Mouse (Mus musculus) gastrocnemius, postnatal 25 days (tissue): ENCODE results near the gene Akr1c14. TPM values are rescaled to one million over a fixed set of nuclear protein-coding genes. Genes with fewer than 3 reads are reported as not detected.
"Not testable (repeated sequence)": the region's sequence is repeated elsewhere in the genome, so short reads cannot be mapped to it uniquely, and the experiment has no call there.

Experiments
- DNase-seq: peaks from one replicate; pipeline ENCODE4 v3.0.0; 2022
- long read RNA-seq, 2 experiments: library from polyadenylated mRNA; stranded (forward); transcript quantifications; one replicate each; pipeline ENCODE4 v2.0.0; 2021
- total RNA-seq, 2 experiments: library from RNA; stranded (reverse); gene quantifications; 1 replicate in 1 of 2; 2 replicates in 1 of 2; pipeline ENCODE4 v1.2.3; 2021

The Akr1c14 gene
- total RNA-seq, result 1 to 10 TPM; 1.6 to 1.7 TPM
- long read RNA-seq, experiment 1, partial matches to known transcripts, result 0 of 1 reads
- long read RNA-seq, experiment 1, other reads (novel, unspliced or antisense), result 0 of 1 reads
- long read RNA-seq, experiment 2, partial matches to known transcripts, result 0 of 2 reads
- long read RNA-seq, experiment 2, other reads (novel, unspliced or antisense), result 0 of 2 reads

DNA sequence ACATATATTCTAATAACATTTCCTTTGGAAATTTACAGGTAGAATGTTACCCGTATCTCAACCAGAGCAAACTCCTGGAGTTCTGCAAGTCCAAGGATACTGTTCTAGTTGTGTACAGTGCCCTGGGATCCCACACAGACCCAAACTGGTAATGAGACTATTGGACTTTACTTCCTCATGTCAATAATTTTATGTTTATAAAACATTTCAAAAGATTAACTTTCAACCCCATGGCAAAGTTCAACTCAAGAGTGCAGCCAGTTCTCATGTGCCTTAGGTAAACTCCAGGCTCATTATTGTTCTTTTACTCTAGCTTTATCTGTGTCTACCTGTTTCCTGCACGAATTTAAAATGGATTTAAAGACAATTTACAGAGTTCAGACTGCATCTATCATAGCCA lies at the start of gene Akr1c14:
Akr1c14 (plus strand) TSS at position 293 of the 400 bp plus-strand sequence.
- no peak for DNase-seq

DNA sequence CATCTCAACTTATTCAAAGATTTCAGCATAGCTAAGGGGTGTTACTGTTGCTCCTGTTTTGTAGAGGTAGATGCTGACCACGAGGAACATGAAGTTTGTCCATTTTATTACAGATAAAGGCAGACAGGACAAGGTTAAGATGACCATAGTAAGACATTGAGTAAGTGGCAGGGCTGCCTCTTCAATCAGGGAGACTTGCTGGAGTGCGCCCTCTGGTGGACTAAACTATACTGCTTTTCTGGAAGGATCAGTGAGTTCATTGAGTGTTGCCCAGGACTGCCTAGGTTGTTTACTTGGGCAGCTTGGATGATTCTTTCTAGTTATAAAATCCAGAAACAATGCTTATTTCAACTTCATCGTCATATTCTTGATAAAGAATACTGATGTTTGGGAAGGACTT lies 47.1 kb upstream of the Akr1c14 start:
- DNase-seq, result peak; percentile 5

DNA sequence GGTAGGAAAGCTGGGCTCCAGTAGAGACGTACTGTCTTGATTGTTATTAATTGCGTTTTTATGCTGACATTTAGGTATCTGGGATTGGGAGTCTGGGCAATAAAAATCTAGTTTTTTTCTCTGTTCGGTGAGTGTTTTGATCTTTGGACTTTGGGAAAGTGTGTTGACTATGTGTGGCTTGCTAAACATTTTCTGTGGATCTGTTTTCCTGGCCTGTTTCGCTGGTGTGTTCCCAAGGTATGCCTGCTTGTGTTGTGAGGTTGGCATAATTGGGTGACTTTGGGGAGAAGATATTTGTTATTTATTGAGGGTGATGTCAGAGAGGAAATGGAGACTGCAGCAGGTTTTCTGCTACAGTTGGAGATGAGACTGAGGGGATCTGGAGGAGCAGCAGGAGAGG lies 38.0 kb upstream of the Akr1c14 start:
- DNase-seq, result no peak

DNA sequence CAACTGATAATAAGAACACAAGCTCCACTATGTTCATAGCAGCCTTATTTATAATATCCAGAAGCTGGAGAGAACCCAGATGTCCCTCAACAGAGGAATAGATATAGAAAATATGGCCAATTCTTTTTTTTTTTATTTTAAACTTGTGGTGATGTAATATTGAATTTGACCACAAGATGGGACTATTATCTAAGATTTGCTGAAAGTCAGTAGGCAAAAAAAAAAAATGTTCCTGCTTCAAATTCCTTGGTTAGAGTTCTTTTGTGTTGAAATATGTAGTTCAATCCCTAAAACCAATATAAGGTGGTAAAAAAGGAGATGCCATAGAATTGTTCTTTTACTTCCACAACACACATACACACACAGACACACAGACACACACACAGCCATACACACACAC lies 35.0 kb upstream of the Akr1c14 start:
- no peak for DNase-seq

DNA sequence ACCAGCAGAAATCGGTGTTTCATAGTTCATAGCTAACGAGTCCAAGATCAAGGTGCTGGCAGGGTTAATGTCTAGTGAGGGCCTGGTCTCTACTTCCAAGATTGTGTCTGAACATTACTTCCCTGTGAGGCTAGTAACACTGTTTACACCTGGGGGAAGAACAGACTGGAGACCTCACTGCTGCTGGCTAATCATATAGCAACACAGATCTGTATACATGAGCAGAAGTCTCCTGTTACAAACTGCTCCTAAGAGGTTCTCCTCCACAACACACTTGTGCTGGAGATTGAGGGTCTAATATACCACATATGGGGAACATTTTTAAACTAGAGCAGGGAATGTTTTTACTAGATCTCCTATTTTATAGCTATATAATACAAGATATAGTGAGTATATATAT lies 18.9 kb upstream of the Akr1c14 start:
- DNase-seq, result no peak

DNA sequence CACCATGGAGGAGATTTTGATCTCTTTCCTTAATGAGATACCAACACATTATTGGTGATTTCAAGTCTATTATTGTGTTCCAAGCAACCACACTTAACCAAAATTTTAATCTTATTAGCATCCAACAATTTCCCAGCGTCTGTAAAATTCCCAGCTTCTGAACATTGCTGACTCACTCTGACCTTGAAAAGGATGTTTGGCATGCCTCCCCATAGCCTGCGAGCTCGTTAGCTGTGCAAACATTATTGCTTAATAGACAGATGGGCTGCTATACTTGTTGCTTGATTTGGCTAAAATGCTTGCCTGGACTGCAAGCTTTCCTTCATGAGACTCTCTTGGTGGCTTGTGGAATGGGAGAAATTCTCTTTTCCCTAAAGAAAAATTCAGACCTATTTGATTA lies 16.3 kb upstream of the Akr1c14 start:
- DNase-seq, result peak; percentile 11

DNA sequence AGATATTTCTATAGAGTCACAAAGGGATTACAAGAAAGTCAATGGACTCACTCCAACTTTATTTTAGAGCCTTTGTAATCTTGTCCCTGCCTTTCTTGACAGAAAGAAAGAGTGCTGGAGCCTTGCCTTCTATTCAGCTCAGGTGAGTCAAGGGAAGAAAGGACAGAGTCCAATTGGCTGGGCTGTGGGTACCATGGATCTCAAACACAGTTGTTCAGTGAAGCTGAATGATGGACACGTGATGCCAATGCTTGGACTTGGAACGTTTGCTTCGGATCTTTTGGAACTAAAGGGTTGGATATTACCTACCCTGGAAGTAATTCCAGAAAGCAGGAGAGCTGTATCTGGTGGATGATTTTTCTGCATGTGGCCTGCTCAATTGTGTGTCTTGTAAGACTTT lies 13.8 kb upstream of the Akr1c14 start:
- no peak for DNase-seq

DNA sequence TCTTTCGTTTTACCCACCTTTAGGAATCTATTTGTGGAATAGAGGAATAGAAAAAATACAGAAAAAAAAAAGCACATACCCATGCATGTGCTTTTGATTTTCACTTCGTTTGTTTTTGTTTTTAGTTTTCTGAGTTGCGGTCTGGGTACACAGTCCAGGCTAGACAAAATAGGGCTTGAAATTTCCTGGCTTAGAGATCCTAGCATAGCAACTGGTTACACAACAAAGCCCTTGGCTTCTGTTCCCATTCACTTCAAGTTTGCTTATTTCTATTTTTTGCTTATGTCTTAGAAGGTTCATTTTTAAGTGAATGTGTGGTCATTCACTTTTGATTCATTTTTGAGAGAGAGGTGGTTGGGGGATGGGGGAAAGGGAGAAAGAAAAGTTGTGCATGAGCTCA lies 2.7 kb upstream of the Akr1c14 start:
- DNase-seq, result no peak

DNA sequence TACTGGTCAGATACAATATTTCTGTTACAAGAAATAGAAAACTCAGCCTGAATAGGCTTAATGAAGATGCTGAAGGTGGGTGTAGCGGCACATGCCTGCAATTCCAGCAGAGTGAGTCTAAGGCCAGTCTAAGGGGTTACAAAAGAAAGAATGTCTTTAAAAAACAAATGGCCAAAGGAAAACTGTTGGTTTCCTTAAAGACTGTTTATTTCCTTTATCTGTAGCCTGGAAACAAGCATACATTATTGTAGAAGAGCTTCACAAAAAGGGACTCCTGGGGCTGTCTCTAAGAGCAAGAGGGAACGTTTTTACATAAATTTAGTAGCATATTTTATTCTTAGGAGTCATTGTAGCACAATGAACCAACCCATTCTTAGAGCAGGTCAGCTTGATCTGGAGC lies 2.0 kb upstream of the Akr1c14 start:
- DNase-seq, result no peak

DNA sequence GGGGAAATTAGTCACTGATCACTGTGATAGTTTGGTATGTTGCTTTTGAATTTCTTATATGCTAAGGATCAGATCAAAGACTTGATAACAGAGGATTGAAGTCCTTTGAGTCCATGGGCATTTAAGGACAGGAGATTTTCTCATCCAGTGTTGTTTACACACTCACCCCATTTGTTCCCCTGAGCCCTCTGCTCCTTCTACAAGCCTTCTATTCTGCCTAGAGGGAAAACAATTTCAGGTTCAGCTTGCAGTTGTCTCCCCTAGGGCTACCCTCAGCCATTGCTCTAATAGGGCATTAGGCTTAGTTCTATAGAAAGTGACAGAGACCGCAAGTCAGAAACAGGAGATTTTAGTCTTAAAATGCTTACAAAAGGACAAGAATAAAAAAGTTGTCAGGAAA lies 585 bp upstream of the Akr1c14 start:
- DNase-seq, result no peak

DNA sequence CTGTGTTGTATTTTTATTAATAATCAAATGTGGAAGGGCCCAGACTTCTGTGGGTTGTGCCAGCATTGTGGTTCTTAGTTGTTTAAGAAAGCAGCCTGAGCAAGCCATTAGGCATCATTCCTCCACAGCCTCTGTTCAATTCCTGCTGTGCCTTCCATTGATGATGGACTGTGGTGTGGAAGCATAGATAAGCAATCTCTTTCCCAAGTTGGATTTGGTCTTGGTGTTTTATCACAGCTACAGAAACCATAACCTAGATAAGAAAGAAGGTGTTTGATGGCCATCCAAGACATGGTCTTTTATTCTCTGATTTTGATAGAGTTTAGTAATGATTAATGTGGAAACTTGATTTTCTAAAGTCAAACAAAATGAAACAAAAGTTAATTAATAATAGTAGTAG lies 844 bp downstream of the Akr1c14 start:
- DNase-seq, result no peak

DNA sequence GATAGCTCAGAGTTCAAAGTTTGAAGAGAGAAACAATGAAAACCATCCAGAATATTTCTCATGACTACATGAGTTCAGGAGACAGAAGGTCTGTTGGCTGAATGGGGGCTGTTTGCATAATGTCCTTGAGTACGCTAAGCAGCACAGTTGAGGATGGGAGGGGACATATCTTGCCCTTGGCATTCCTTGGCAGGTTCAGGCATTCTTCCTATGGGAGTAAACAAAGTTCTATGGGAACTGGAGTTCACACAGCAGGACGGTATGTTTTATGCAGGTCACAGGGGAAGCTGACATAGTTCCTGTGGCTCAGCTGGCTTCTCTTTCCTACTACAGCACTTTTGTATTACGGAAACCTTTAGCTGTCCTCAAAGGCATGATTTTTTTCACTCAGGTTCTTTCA lies 6.6 kb downstream of the Akr1c14 start:
- no peak for DNase-seq

DNA sequence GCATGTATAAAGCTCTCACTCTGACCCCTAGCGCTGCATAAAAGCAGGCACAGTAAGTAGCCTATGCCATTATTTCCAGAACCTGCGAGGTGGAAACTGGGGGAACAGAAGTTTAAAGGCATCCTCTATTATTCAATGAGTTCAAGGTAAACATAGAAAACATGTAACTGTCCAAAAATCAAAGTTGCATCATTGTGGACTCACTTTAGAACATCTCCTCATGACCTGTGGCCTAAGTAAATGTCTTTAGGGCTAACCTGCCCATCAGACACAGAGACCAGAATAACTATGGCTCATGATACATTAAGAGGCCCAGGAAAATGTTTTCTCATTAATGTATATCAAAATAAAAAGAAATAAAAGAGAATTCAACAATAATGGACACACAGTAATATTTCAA lies 7.4 kb downstream of the Akr1c14 start:
- DNase-seq, result no peak

DNA sequence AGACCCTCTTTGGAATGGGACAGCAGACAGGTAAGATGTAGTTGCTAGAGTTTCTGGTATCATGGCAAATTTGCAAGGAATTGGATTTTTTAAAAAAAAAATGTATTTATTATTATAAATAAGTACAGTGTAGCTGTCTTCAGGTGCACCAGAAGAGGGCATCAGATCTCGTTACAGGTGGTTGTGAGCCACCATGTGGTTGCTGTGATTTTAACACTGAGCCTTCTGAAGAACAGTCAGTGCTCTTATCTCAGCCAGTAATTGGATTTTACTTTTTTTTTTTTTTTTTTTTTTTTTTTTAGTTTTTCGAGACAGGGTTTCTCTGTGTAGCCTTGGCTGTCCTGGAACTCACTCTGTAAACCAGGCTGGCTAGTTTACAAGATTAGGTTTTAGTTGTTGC lies 9.4 kb downstream of the Akr1c14 start:
- not testable (repeated sequence) for DNase-seq

DNA sequence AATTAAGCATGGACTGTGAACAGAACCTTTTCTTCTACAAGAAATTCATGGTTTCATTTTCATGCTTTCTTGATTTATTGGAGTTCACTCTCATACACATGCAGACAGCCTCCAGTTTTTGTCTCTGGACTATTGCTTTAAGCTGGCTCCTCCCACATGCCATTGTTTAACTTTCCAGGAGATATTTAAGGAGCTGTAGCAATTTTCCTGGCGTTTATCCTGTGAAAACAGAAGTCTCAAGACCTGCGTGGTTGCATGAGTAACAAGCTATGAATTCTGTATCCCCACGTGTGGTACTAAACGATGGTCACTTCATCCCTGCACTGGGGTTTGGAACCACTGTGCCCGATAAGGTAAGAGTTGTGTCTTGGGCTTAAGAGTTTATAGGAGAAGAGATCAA lies 10.6 kb downstream of the Akr1c14 start:
- no peak for DNase-seq

DNA sequence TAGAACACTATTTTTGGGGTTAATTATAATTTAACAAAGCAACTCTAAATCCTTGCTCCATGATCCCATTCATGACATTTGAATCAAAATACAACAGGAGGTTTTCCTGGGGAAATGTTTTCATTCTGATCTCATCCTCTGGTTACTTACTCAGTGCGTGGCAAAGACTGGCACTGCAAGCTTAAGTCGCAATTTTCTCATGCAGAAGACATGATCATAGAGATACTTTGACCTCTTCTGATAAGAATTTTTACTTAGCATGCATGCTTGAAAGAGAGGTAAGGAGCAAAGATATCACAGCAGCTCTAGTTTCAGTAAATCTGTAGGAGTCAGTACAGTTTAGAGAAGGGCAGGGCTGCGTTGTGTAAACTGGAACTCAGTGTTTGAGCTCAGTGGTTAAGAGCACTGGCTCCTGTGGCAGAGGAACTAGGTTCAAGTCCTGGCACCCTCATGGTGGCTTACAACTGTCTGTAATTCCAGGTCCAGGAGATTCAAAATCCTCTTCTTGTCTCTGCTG lies 11.5 kb downstream of the Akr1c14 start:
- no peak for DNase-seq

DNA sequence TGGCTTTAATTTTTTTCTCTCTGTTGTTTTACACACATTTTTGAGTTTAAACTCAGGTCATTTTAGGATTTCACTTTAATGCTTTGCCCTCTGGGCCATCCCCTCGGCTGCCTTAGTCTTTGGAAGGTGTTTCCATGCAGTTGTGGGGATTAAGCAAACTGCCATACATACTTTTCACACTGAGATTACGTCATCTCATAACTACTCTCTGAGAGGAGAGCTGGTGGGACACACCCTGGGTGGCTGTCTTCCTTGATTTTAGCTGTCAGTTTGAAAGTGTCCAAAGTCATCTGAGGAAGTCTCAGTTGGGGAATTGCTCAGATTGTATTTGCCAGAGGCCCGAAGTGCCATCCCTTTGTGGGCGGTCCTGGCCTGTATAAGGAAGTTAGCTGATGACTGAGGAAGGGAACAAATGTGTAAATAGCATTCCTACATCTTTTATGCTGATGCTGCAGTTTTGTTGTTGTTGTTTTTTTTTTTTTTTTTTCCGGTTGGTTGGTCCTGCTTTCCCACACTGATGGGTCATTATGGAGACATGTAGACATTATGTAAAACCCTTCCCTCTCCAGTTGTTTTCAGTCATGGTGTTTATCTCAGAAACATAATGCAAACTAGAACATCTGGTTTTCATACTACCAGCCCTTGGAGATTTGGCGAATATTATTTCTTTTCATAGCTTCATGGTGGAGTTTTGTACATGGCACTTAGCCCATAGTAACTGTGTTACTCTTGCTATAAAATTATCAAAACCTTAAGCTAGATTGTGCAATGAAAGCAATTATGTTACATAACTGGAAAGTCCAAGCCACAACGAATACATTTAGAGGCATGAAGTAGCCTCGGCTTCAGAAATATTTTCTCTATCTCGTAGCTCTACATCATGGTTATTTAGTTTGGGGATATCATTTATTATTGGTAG lies 28.0 kb downstream of the Akr1c14 start:
- no peak for DNase-seq

DNA sequence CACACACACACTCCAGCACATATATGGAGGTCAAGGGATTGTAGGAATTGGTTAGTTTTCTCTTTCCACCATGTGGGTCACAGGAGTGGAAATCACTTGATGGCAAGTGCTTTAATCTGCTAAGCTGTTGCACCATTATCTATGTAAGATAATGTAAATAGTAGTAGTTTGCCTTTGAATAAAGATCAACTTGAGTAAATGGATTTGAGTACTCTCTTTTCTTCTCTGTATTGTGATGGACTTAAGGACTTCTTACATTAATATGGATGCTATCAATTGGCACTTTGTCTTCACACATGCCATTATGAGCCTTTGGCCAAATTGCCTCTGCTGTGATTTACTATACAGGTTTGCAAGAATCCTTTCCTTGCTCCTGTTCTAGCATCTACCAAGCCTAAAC lies 31.1 kb downstream of the Akr1c14 start:
- DNase-seq, result no peak

DNA sequence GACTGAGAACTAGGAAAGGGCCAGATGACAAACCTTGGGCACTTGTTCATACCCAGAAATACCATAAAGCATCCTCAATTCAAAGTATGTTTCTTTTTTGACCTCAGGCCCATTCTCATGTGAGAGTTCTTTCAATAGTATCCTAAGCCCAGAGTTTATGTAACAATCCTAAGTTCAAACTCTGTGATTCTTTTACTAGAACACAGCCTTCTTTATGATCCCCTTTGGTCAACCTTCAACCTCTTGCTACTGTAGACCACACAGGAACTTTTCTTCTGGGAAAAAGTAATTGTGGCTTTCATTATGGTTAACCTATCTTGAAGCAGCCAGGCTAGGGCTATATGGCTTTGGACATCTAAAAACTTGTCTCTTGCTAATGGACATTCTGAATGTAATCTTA lies 52.9 kb downstream of the Akr1c14 start:
- DNase-seq, result no peak

DNA sequence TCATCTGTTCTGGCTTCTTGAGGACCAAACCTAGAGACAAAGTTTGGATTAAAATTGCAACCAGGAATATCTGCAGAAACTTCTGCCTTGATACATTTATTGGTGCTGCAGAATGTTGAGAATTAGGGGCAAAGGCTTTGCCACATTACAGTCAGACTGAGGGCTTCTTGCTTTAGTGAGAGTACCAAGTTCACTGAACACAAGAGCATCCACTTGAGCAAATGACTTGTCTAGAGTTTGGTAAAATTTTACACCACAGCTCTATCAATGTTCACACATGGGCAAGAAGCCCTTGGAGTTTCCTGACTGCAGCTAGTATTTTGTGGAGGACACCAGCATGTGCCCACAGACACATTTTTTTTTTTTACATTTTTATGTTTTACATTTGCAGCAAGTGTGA lies 53.9 kb downstream of the Akr1c14 start:
- DNase-seq, result no peak

DNA sequence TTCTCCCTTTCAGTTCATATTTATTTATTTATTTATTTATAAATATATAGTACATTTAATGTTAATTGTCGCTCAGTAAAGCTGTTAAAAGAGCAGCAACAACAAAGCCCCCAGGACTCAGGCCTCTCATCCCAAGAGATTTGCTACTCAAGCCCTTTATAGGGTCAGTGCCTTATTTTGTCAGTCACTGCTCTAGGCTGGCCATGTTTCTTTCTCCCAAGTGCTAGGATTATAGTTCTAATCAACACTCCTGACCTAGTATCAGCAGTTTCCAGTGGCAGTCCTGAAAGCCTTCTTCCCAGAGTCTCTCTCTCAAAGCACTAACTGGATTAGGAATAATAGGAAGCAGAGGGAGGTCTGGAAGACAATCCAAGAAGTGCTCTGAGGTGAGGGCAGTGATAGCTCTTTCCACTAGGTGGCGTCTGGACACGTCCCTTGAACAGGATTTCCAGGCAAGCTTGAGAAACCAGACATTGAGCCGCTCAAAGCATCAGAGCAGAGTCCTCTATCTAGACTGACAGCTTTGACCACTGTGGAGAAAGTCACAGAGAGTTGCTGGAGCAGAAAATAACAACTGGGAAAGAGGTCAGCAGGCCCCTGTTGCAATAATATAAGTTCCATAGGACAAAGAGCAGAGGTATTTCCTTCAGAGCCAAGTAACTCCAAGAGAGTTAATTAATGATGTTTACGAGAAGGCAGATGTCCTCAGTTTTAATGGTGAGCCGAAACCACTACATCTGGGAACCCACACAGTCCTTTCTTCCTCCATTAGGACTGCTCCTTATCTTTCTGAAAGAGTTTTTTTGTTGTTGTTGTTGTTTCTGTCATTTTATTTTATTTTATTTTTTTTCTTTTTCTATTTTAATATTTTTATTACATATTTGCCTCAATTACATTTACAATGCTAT lies 61.7 kb downstream of the Akr1c14 start:
- DNase-seq, result peak; percentile 20

DNA sequence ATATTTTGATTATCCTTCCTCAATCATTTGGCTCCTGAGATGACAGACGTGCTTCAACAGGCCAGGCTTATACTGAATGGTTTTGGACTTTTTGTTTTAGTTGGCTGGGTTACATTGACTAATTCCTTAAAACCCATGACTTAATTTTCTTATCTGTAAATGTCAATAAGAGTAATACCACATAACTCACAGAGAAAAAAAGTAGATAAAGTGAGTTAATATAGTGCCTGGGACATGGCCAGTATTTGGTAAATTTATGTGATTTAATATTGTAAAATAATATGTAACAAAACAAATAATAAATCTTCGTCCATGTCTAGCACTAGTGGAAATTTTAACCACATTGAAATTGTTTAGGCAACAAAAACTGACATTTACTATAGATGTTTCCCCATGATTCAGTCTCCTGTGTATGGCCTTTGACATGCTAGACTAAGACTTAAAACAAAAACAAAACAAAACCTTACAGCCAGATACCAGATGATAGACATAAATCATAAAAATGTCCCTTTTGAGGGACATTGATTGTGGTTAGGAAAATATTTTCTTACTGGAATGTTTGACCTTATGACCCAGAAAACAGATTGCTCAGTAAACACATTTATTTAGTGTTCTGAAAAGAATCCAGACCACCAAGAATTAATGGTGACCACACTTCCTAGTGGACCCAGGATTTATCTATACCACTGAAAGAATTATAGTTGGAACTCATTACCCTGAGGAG lies 70.5 kb downstream of the Akr1c14 start:
- no peak for DNase-seq
